Mouse (Mus musculus): Measurements from ENCODE around the gene Syndig1. TPM values are rescaled to one million over a fixed set of nuclear protein-coding genes. Genes with fewer than 3 reads are reported as not detected.

Syndig1 gene
- polyA plus RNA-seq, 1 experiment from 2014 or later: 21.0 TPM

DNA sequence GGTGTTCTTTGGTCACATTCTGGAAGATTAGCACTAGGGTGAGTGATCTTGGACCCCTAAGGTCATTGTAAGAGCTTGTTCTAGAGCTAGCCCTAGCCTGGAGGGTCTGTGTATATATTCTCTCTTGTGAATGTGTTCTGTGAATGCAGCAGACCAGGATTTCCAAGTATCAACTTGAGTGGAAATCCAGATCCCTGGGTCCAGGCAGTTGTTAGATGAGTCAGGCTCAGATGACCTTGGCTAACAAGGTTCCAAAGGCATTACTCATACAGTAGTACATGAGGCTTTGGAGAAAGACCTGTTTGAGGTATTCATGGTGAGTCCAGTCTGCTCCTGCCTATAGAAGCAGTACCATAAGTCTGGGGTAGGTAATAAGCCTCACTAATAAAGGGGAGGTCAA lies 103.1 kb downstream of the Syndig1 start:
- H3K36me3 ChIP-seq (ENCODE audit: control insufficient read depth, insufficient read depth): no peaks in the 10 kb centered on the region
- H3K9ac ChIP-seq (replicated peaks; ENCODE audit: low read depth, low read length): no peak overlapping the region
- H3K9me3 ChIP-seq (ENCODE audit: control insufficient read depth, low read length): no peaks in the 10 kb centered on the region
- no peaks in the 10 kb centered on the region for H3K27me3 ChIP-seq (replicated peaks; ENCODE audit: control insufficient read depth, insufficient read depth, low read length)
- H3K4me1 ChIP-seq (replicated peaks; ENCODE audit: control insufficient read depth, insufficient read depth, low read length): no peaks in the 10 kb centered on the region
- H3K4me2 ChIP-seq (ENCODE audit: low read length): no peak overlapping the region
- no peak overlapping the region for H3K4me3 ChIP-seq (replicated peaks; ENCODE audit: low read length)
- no peak overlapping the region for H3K27ac ChIP-seq (ENCODE audit: low read length)
- no peak for ATAC-seq

GRCm38 (mm10) chr2:149933247-149933898 lies 104.4 kb downstream of the Syndig1 start:
- no peaks in the 10 kb centered on the region for H3K27me3 ChIP-seq (replicated peaks; ENCODE audit: control insufficient read depth, insufficient read depth, low read length)
- 36% methylated on average over 2 of the region's 2 CpGs for WGBS
- no peaks in the 10 kb centered on the region for H3K36me3 ChIP-seq (ENCODE audit: control insufficient read depth, insufficient read depth)
- no peak overlapping the region for H3K4me2 ChIP-seq (ENCODE audit: low read length)
- peak; percentile 17; the same call in 1 of the 2 replicates for ATAC-seq
- H3K4me3 ChIP-seq (replicated peaks; ENCODE audit: low read length): no peak overlapping the region
- no peaks in the 10 kb centered on the region for H3K9me3 ChIP-seq (ENCODE audit: control insufficient read depth, low read length)
- H3K27ac ChIP-seq (ENCODE audit: low read length): no peak overlapping the region
- no peaks in the 10 kb centered on the region for H3K4me1 ChIP-seq (replicated peaks; ENCODE audit: control insufficient read depth, insufficient read depth, low read length)
- no peak overlapping the region for H3K9ac ChIP-seq (replicated peaks; ENCODE audit: low read depth, low read length)

DNA sequence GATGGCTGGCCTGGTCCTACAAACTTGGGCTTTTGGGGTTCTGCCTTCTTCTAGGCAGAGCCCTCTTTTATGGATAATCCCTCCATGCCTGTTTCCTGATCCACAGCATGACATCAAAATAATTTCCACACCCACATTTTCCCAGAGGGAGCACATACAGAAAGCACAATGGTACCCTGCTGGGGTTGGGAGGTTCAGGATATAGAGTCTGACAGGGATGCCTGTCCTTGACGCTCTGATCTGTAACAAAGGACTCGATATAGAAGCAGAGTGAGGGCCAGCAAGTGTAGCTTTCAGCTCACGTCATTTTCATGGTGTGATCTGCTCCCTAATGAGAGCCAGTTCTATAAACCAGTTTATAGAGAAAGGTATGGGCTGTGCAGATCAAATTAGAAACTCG lies 105.1 kb downstream of the Syndig1 start:
- no peak overlapping the region for H3K27ac ChIP-seq (ENCODE audit: low read length)
- no peak overlapping the region for H3K4me2 ChIP-seq (ENCODE audit: low read length)
- no peaks in the 10 kb centered on the region for H3K27me3 ChIP-seq (replicated peaks; ENCODE audit: control insufficient read depth, insufficient read depth, low read length)
- WGBS: 9% methylated on average over 4 of the region's 4 CpGs
- no peak overlapping the region for H3K4me3 ChIP-seq (replicated peaks; ENCODE audit: low read length)
- H3K9ac ChIP-seq (replicated peaks; ENCODE audit: low read depth, low read length): no peak overlapping the region
- no peaks in the 10 kb centered on the region for H3K9me3 ChIP-seq (ENCODE audit: control insufficient read depth, low read length)
- ATAC-seq: no peak
- H3K36me3 ChIP-seq (ENCODE audit: control insufficient read depth, insufficient read depth): no peaks in the 10 kb centered on the region
- H3K4me1 ChIP-seq (replicated peaks; ENCODE audit: control insufficient read depth, insufficient read depth, low read length): no peaks in the 10 kb centered on the region

DNA sequence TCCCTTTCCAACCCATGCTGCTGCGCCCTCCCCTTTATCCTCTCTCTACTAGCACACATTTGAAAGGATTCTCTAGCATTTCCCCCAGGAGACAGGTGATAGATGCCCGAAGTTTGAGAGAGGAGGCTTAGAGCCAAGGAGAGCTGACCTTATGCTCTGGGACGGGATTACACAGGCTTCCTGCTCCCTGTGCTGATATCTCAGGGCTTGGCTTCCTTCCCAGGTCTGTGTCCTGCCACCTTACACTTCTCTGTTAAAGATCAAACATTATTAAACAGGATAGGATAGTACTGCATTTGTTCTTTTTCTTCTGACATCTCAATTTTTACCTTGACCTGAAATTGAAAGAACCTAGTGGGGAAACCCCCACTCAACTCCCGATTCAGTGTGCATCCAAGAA lies 109.8 kb downstream of the Syndig1 start:
- Histone ChIP-seq H3K9ac (replicated peaks; ENCODE audit: low read depth, low read length) (no peak overlapping the region), H3K4me1 (replicated peaks; ENCODE audit: control insufficient read depth, insufficient read depth, low read length) (no peaks in the 10 kb centered on the region), H3K9me3 (ENCODE audit: control insufficient read depth, low read length) (no peaks in the 10 kb centered on the region), H3K27me3 (replicated peaks; ENCODE audit: control insufficient read depth, insufficient read depth, low read length) (no peaks in the 10 kb centered on the region), H3K36me3 (ENCODE audit: control insufficient read depth, insufficient read depth) (no peaks in the 10 kb centered on the region), H3K27ac (ENCODE audit: low read length) (no peak overlapping the region), H3K4me3 (replicated peaks; ENCODE audit: low read length) (no peak overlapping the region), H3K4me2 (ENCODE audit: low read length) (no peak overlapping the region)
- ATAC-seq: no peak
- WGBS: 77% methylated on average over 4 of the region's 4 CpGs

DNA sequence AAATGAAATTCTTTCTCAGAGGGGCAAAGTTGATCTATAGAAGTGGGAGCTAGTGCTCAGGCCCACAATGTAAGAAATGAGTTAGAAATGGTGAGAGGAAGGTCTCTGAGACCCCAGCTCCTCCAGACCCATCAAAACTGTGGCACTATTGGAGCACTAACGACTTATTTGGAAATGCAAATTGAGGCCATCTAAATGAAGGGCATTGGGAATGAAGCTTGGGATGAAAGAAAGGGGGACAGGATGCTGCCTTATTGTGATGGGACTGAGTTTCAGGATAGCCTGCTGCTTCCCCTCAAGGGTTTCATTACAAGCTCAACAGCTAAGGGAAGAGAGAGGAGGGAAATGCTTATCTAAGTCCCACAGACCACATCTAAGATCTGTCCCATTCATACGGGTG lies 110.6 kb downstream of the Syndig1 start:
- Histone ChIP-seq H3K27ac (ENCODE audit: low read length) (no peak overlapping the region), H3K9ac (replicated peaks; ENCODE audit: low read depth, low read length) (no peak overlapping the region), H3K4me2 (ENCODE audit: low read length) (no peak overlapping the region), H3K9me3 (ENCODE audit: control insufficient read depth, low read length) (no peaks in the 10 kb centered on the region), H3K4me3 (replicated peaks; ENCODE audit: low read length) (no peak overlapping the region), H3K27me3 (replicated peaks; ENCODE audit: control insufficient read depth, insufficient read depth, low read length) (no peaks in the 10 kb centered on the region), H3K4me1 (replicated peaks; ENCODE audit: control insufficient read depth, insufficient read depth, low read length) (no peaks in the 10 kb centered on the region), H3K36me3 (ENCODE audit: control insufficient read depth, insufficient read depth) (no peaks in the 10 kb centered on the region)
- ATAC-seq: no peak
- WGBS: 33% methylated on average over 2 of the region's 2 CpGs

DNA sequence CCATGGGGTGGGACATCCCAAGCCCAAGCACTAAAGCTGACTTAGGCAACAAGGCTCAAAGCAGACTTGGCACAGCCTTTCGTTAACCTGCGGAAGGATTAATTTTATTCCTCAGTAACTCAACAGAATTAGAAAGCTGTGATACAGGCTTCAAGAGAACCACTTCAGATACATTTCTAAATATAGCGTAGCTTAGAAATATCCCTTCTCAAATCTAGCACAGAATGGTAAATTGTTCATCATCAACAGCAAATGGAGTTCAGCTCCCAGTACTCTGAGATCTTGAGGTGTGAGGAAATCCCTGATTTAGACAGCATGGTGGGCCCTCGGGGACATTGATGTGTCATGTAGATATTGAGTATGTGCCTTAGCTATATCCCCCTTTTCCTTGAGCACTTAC lies 121.6 kb downstream of the Syndig1 start:
- H3K4me1 ChIP-seq (replicated peaks; ENCODE audit: control insufficient read depth, insufficient read depth, low read length): no peaks in the 10 kb centered on the region
- H3K4me3 ChIP-seq (replicated peaks; ENCODE audit: low read length): no peak overlapping the region
- no peaks in the 10 kb centered on the region for H3K9me3 ChIP-seq (ENCODE audit: control insufficient read depth, low read length)
- H3K9ac ChIP-seq (replicated peaks; ENCODE audit: low read depth, low read length): no peak overlapping the region
- no peaks in the 10 kb centered on the region for H3K27me3 ChIP-seq (replicated peaks; ENCODE audit: control insufficient read depth, insufficient read depth, low read length)
- no peak for ATAC-seq
- no peak overlapping the region for H3K27ac ChIP-seq (ENCODE audit: low read length)
- no peaks in the 10 kb centered on the region for H3K36me3 ChIP-seq (ENCODE audit: control insufficient read depth, insufficient read depth)
- WGBS: 82% methylated on average over 4 of the region's 4 CpGs
- no peak overlapping the region for H3K4me2 ChIP-seq (ENCODE audit: low read length)

DNA sequence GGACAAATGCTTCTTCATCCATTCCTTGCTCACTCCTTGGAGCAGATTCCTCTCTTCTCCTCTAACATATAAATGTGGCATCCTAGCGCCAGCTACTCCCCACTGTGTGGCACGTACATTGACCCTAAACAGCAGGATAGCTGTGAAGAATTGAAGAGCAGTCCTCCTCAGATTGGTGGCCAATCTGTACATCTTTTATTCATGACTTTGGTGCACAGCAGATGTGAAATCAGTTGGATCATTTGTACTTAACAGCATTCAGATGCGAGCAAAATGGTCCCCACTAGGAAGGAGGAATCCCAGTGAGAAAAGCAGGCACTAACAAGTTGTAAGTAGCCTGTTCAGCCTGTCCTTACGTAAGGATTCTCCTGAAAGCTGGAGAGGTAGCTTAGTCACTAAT lies 142.0 kb downstream of the Syndig1 start:
- Histone ChIP-seq H3K4me2 (ENCODE audit: low read length) (no peak overlapping the region), H3K27ac (ENCODE audit: low read length) (no peak overlapping the region), H3K36me3 (ENCODE audit: control insufficient read depth, insufficient read depth) (no peaks in the 10 kb centered on the region), H3K9ac (replicated peaks; ENCODE audit: low read depth, low read length) (no peak overlapping the region), H3K4me1 (replicated peaks; ENCODE audit: control insufficient read depth, insufficient read depth, low read length) (peaks cover 7% of the 10 kb centered on the region), H3K27me3 (replicated peaks; ENCODE audit: control insufficient read depth, insufficient read depth, low read length) (no peaks in the 10 kb centered on the region), H3K9me3 (ENCODE audit: control insufficient read depth, low read length) (no peaks in the 10 kb centered on the region), H3K4me3 (replicated peaks; ENCODE audit: low read length) (no peak overlapping the region)
- ATAC-seq: peak; percentile 29; the same call in 1 of the 2 replicates
- 45% methylated on average over 4 of the region's 4 CpGs for WGBS

DNA sequence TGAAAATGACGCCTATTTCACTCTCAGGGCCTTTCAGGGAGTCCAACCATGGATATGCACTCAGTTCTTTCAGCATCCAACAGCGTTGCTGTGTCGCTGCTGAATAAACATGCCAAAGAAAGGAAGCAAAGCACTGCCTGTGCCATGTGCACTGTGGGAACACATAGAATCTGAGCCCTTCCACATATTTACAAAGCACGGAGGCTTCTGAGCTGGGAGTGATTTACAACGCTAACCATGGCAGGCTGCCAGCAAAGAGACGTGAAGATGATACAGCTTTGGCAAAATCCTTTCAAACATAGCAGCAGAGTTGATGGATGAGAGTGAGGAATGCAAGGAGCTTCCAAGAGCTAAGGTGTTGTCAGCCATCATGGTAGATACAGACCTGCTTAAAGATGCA lies 144.6 kb downstream of the Syndig1 start:
- Histone ChIP-seq H3K27me3 (replicated peaks; ENCODE audit: control insufficient read depth, insufficient read depth, low read length) (no peaks in the 10 kb centered on the region), H3K36me3 (ENCODE audit: control insufficient read depth, insufficient read depth) (no peaks in the 10 kb centered on the region), H3K4me2 (ENCODE audit: low read length) (no peak overlapping the region), H3K27ac (ENCODE audit: low read length) (no peak overlapping the region), H3K4me1 (replicated peaks; ENCODE audit: control insufficient read depth, insufficient read depth, low read length) (peaks cover 7% of the 10 kb centered on the region), H3K9me3 (ENCODE audit: control insufficient read depth, low read length) (no peaks in the 10 kb centered on the region), H3K4me3 (replicated peaks; ENCODE audit: low read length) (no peak overlapping the region), H3K9ac (replicated peaks; ENCODE audit: low read depth, low read length) (no peak overlapping the region)
- peak; percentile 92 for ATAC-seq
- WGBS: 51% methylated on average over 6 of the region's 6 CpGs

GRCm38 (mm10) chr2:149980419-149980818 lies 151.4 kb downstream of the Syndig1 start:
- 53% methylated on average over 1 of the region's 1 CpGs for WGBS
- ATAC-seq: no peak
- no peaks in the 10 kb centered on the region for H3K36me3 ChIP-seq (ENCODE audit: control insufficient read depth, insufficient read depth)

GRCm38 (mm10) chr2:149982466-149982865 lies 153.5 kb downstream of the Syndig1 start:
- Histone ChIP-seq H3K27me3 (replicated peaks; ENCODE audit: control insufficient read depth, insufficient read depth, low read length) (no peaks in the 10 kb centered on the region), H3K36me3 (ENCODE audit: control insufficient read depth, insufficient read depth) (no peaks in the 10 kb centered on the region), H3K27ac (ENCODE audit: low read length) (no peak overlapping the region), H3K9me3 (ENCODE audit: control insufficient read depth, low read length) (no peaks in the 10 kb centered on the region), H3K9ac (replicated peaks; ENCODE audit: low read depth, low read length) (no peak overlapping the region), H3K4me3 (replicated peaks; ENCODE audit: low read length) (no peak overlapping the region), H3K4me2 (ENCODE audit: low read length) (no peak overlapping the region), H3K4me1 (replicated peaks; ENCODE audit: control insufficient read depth, insufficient read depth, low read length) (no peaks in the 10 kb centered on the region)
- no peak for ATAC-seq

More at GRCm38 (mm10) chr2:149980419-149980818, 151.4 kb downstream of the Syndig1 start:
- Histone ChIP-seq H3K9ac (replicated peaks; ENCODE audit: low read depth, low read length) (no peak overlapping the region), H3K4me3 (replicated peaks; ENCODE audit: low read length) (no peak overlapping the region), H3K4me2 (ENCODE audit: low read length) (no peak overlapping the region), H3K27ac (ENCODE audit: low read length) (no peak overlapping the region), H3K9me3 (ENCODE audit: control insufficient read depth, low read length) (no peaks in the 10 kb centered on the region), H3K27me3 (replicated peaks; ENCODE audit: control insufficient read depth, insufficient read depth, low read length) (no peaks in the 10 kb centered on the region), H3K4me1 (replicated peaks; ENCODE audit: control insufficient read depth, insufficient read depth, low read length) (no peaks in the 10 kb centered on the region)
